Mouse (Mus musculus): Measurements from ENCODE around the gene Capn12. TPM values are rescaled to one million over a fixed set of nuclear protein-coding genes. Genes with fewer than 3 reads are reported as not detected.

The Capn12 gene
- polyA plus RNA-seq, 1 experiment from 2014 or later = 0.12 TPM

Other genes with a start within 250 kb of the Capn12 start
- gene Fbxo27, start 188.6 kb upstream of the Capn12 start, polyA plus RNA-seq (2015; fragmentation: Nextera tagmentation; extraction: Ambion mirVana) = 0.29 and 0.34 TPM in 2 replicates
- 1.0 and 1.3 TPM in 2 replicates for gene Fbxo17, start 164.6 kb upstream of the Capn12 start, polyA plus RNA-seq (2015; fragmentation: Nextera tagmentation; extraction: Ambion mirVana)
- 73.3 and 73.7 TPM in 2 replicates for gene Mrps12, start 139.6 kb upstream of the Capn12 start, polyA plus RNA-seq (2015; fragmentation: Nextera tagmentation; extraction: Ambion mirVana)
- 10.5 and 11.2 TPM in 2 replicates for gene Sars2, start 139.4 kb upstream of the Capn12 start, polyA plus RNA-seq (2015; fragmentation: Nextera tagmentation; extraction: Ambion mirVana)
- not detected in 2 replicates for gene Ccer2, start 125.2 kb upstream of the Capn12 start, polyA plus RNA-seq (2015; fragmentation: Nextera tagmentation; extraction: Ambion mirVana)
- gene Sirt2, start 114.7 kb upstream of the Capn12 start, polyA plus RNA-seq (2015; fragmentation: Nextera tagmentation; extraction: Ambion mirVana) = 24.1 and 28.0 TPM in 2 replicates
- 29.3 TPM in 2 replicates for gene Nfkbib, start 113.9 kb upstream of the Capn12 start, polyA plus RNA-seq (2015; fragmentation: Nextera tagmentation; extraction: Ambion mirVana)
- gene Rinl, start 92.5 kb upstream of the Capn12 start, polyA plus RNA-seq (2015; fragmentation: Nextera tagmentation; extraction: Ambion mirVana) = 8.1 and 8.7 TPM in 2 replicates
- gene Hnrnpl, start 72.9 kb upstream of the Capn12 start, polyA plus RNA-seq (2015; fragmentation: Nextera tagmentation; extraction: Ambion mirVana) = 69.0 and 80.7 TPM in 2 replicates
- 172 and 201 TPM in 2 replicates for gene Ech1, start 56.2 kb upstream of the Capn12 start, polyA plus RNA-seq (2015; fragmentation: Nextera tagmentation; extraction: Ambion mirVana)
- gene Lgals4, start 47.6 kb upstream of the Capn12 start, polyA plus RNA-seq (2015; fragmentation: Nextera tagmentation; extraction: Ambion mirVana) = 6.2 and 22.3 TPM in 2 replicates
- 0.16 and 0.19 TPM in 2 replicates for gene Lgals7, start 17.6 kb upstream of the Capn12 start, polyA plus RNA-seq (2015; fragmentation: Nextera tagmentation; extraction: Ambion mirVana)
- 130 and 137 TPM in 2 replicates for gene Actn4, start 80.9 kb downstream of the Capn12 start, polyA plus RNA-seq (2015; fragmentation: Nextera tagmentation; extraction: Ambion mirVana)
- 195 and 205 TPM in 2 replicates for gene Eif3k, start 100.4 kb downstream of the Capn12 start, polyA plus RNA-seq (2015; fragmentation: Nextera tagmentation; extraction: Ambion mirVana)
- gene Map4k1, start 100.6 kb downstream of the Capn12 start, polyA plus RNA-seq (2015; fragmentation: Nextera tagmentation; extraction: Ambion mirVana) = 28.3 and 30.2 TPM in 2 replicates
- gene Ryr1, start 243.8 kb downstream of the Capn12 start, polyA plus RNA-seq (2015; fragmentation: Nextera tagmentation; extraction: Ambion mirVana) = 0.22 and 0.58 TPM in 2 replicates